8 mouse cellular contexts compared by ENCODE assay signal in genomic region chr11:115613138-115613945, GRCm38 (mm10). TPM values are rescaled to one million over a fixed set of nuclear protein-coding genes. Genes with fewer than 3 reads are reported as not detected.
DNase-seq lines count a peak whose midpoint lies in the region; ATAC-seq lines count a peak whose summit lies in the region.

No protein-coding gene starts in this region.

- peak overlapping the region; percentile 70 for H3K9ac ChIP-seq in forebrain, embryonic 14.5 days (ENCODE audit: low read length)
- H3K9ac ChIP-seq in midbrain, embryonic 11.5 days (ENCODE audit: low read length), result peak overlapping the region; percentile 63

- 0 out of 2 replicates have a peak, but pooled peaks cover 2% of the 10 kb centered on the region for H3K4me1 ChIP-seq in forebrain, embryonic 14.5 days (ENCODE audit: control insufficient read depth, insufficient read depth, low read length)
- peaks cover 24% of the 10 kb centered on the region for H3K4me1 ChIP-seq in limb, embryonic 10.5 days
- peaks cover 11% of the 10 kb centered on the region for H3K4me1 ChIP-seq in midbrain, embryonic 11.5 days (ENCODE audit: control insufficient read depth, insufficient read depth, low read length)

- H3K27me3 ChIP-seq in forebrain, embryonic 14.5 days (replicated peaks; ENCODE audit: control insufficient read depth, insufficient read depth, low read length), result no peaks in the 10 kb centered on the region
- H3K27me3 ChIP-seq in limb, embryonic 10.5 days (ENCODE audit: low read depth, poor library complexity, severe bottlenecking), result no peaks in the 10 kb centered on the region
- H3K27me3 ChIP-seq in midbrain, embryonic 11.5 days (ENCODE audit: control insufficient read depth, insufficient read depth, low read length), result no peaks in the 10 kb centered on the region

- H3K36me3 ChIP-seq in forebrain, embryonic 14.5 days (ENCODE audit: control insufficient read depth, insufficient read depth, low read length), result peaks cover 35% of the 10 kb centered on the region
- peaks cover 44% of the 10 kb centered on the region for H3K36me3 ChIP-seq in limb, embryonic 10.5 days
- no peaks in the 10 kb centered on the region for H3K36me3 ChIP-seq in midbrain, embryonic 11.5 days (ENCODE audit: control insufficient read depth, insufficient read depth, low read length)

- peak overlapping the region; percentile 85 for H3K4me2 ChIP-seq in forebrain, embryonic 14.5 days (ENCODE audit: low read length)
- peak overlapping the region; percentile 77 for H3K4me2 ChIP-seq in midbrain, embryonic 11.5 days

- no peaks in the 10 kb centered on the region for H3K9me3 ChIP-seq in forebrain, embryonic 14.5 days (replicated peaks; ENCODE audit: control insufficient read depth, low read length)
- H3K9me3 ChIP-seq in limb, embryonic 10.5 days (replicated peaks), result no peaks in the 10 kb centered on the region
- H3K9me3 ChIP-seq in midbrain, embryonic 11.5 days (ENCODE audit: control insufficient read depth, low read length), result no peaks in the 10 kb centered on the region

- no peak overlapping the region for H3K27ac ChIP-seq in forebrain, embryonic 14.5 days (ENCODE audit: low read depth, low read length)
- peak overlapping the region; percentile 86 for H3K27ac ChIP-seq in limb, embryonic 10.5 days
- no peak overlapping the region; the same call in 1 of the 2 replicates for H3K27ac ChIP-seq in midbrain, embryonic 11.5 days (ENCODE audit: low read depth, low read length)

- under 1% methylated on average over 16 of the region's 16 CpGs for WGBS in forebrain, embryonic 14.5 days
- WGBS in limb, embryonic 10.5 days, result under 1% methylated on average over 16 of the region's 16 CpGs
- under 1% methylated on average over 16 of the region's 16 CpGs for WGBS in midbrain, embryonic 11.5 days

- peak overlapping the region; percentile 59 for H3K4me3 ChIP-seq in forebrain, embryonic 14.5 days (ENCODE audit: low read depth, low read length)
- peak overlapping the region; percentile 72 for H3K4me3 ChIP-seq in limb, embryonic 10.5 days
- peak overlapping the region; percentile 53 for H3K4me3 ChIP-seq in midbrain, embryonic 11.5 days (ENCODE audit: low read depth, low read length)

- DNase-seq in cerebellum, adult 8-10 months, result no peak
- DNase-seq in ES-CJ7 (ENCODE audit: low read depth, low spot score), result peak; percentile 74
- DNase-seq in forebrain, embryonic 14.5 days (ENCODE audit: low spot score), result peak; percentile 13
- peak; percentile 37 for DNase-seq in limb, embryonic 10.5 days (ENCODE audit: low spot score)
- DNase-seq in midbrain, embryonic 11.5 days (ENCODE audit: low spot score, missing footprints), result peak; percentile 88
- no peak for DNase-seq in adrenal gland, postnatal 25 days
- DNase-seq in c-Kit-positive CD71-positive TER-119-positive erythroid progenitor cells, embryonic 14.5 days (ENCODE audit: low spot score), result no peak

- ATAC-seq in cerebellum, adult (ENCODE audit: insufficient number of reproducible peaks, low FRiP score, low TSS enrichment), result peak; percentile 7; the same call in 1 of the 2 replicates
- no peak for ATAC-seq in forebrain, embryonic 14.5 days
- ATAC-seq in midbrain, embryonic 11.5 days (ENCODE audit: low FRiP score), result no peak; the same call in 1 of the 2 replicates

RNA-seq across cellular contexts. Expression of gene Mif4gd, which starts 0.6 kb away (rescaled TPM):
- polyA plus RNA-seq in forebrain, embryonic 14.5 days (2014; fragmentation: Nextera tagmentation; extraction: Ambion mirVana), result 9.5 and 12.5 TPM in 2 replicates
- 16.2 and 18.2 TPM in 2 replicates for polyA plus RNA-seq in limb, embryonic 10.5 days (2016; fragmentation: Nextera tagmentation; extraction: Ambion mirVana)
- 14.0 and 16.4 TPM in 2 replicates for polyA plus RNA-seq in midbrain, embryonic 11.5 days (2014; fragmentation: Nextera tagmentation; extraction: Ambion mirVana)
- total RNA-seq in adrenal gland, postnatal 25 days (2021), result 135 and 205 TPM in 2 replicates

RNA-seq across cellular contexts. Expression of gene Gga3, which starts 9.5 kb away (rescaled TPM):
- polyA plus RNA-seq in forebrain, embryonic 14.5 days (2014; fragmentation: Nextera tagmentation; extraction: Ambion mirVana), result 18.1 and 22.7 TPM in 2 replicates
- 30.8 and 34.9 TPM in 2 replicates for polyA plus RNA-seq in limb, embryonic 10.5 days (2016; fragmentation: Nextera tagmentation; extraction: Ambion mirVana)
- 18.7 and 25.1 TPM in 2 replicates for polyA plus RNA-seq in midbrain, embryonic 11.5 days (2014; fragmentation: Nextera tagmentation; extraction: Ambion mirVana)
- 25.4 and 31.1 TPM in 2 replicates for total RNA-seq in adrenal gland, postnatal 25 days (2021)

RNA-seq across cellular contexts. Expression of gene Mrps7, which starts 9.6 kb away (rescaled TPM):
- polyA plus RNA-seq in forebrain, embryonic 14.5 days (2014; fragmentation: Nextera tagmentation; extraction: Ambion mirVana), result 72.1 and 81.5 TPM in 2 replicates
- polyA plus RNA-seq in limb, embryonic 10.5 days (2016; fragmentation: Nextera tagmentation; extraction: Ambion mirVana), result 108 and 120 TPM in 2 replicates
- 105 TPM in 2 replicates for polyA plus RNA-seq in midbrain, embryonic 11.5 days (2014; fragmentation: Nextera tagmentation; extraction: Ambion mirVana)
- 89.3 and 99.8 TPM in 2 replicates for total RNA-seq in adrenal gland, postnatal 25 days (2021)

RNA-seq across cellular contexts. Expression of gene Slc25a19, which starts 14.8 kb away (rescaled TPM):
- 38.3 and 50.1 TPM in 2 replicates for polyA plus RNA-seq in forebrain, embryonic 14.5 days (2014; fragmentation: Nextera tagmentation; extraction: Ambion mirVana)
- polyA plus RNA-seq in limb, embryonic 10.5 days (2016; fragmentation: Nextera tagmentation; extraction: Ambion mirVana), result 27.2 and 27.8 TPM in 2 replicates
- 20.3 and 24.0 TPM in 2 replicates for polyA plus RNA-seq in midbrain, embryonic 11.5 days (2014; fragmentation: Nextera tagmentation; extraction: Ambion mirVana)
- total RNA-seq in adrenal gland, postnatal 25 days (2021), result 107 and 114 TPM in 2 replicates

RNA-seq across cellular contexts. Expression of gene Nup85, which starts 49.1 kb away (rescaled TPM):
- 117 and 122 TPM in 2 replicates for polyA plus RNA-seq in forebrain, embryonic 14.5 days (2014; fragmentation: Nextera tagmentation; extraction: Ambion mirVana)
- polyA plus RNA-seq in limb, embryonic 10.5 days (2016; fragmentation: Nextera tagmentation; extraction: Ambion mirVana), result 257 and 275 TPM in 2 replicates
- polyA plus RNA-seq in midbrain, embryonic 11.5 days (2014; fragmentation: Nextera tagmentation; extraction: Ambion mirVana), result 195 and 197 TPM in 2 replicates
- 54.0 and 60.7 TPM in 2 replicates for total RNA-seq in adrenal gland, postnatal 25 days (2021)

Comparison
In these comparisons a context has a peak if more than half of its experiments do, and no peak if none do; other contexts are left out.
1. DNase-seq: peak in ES-CJ7 (single experiment), forebrain, embryonic 14.5 days (single experiment), limb, embryonic 10.5 days (single experiment) and midbrain, embryonic 11.5 days (single experiment); none in cerebellum, adult 8-10 months (single experiment), adrenal gland, postnatal 25 days (single experiment) and c-Kit-positive CD71-positive TER-119-positive erythroid progenitor cells, embryonic 14.5 days (single experiment).
2. Peak in every context shown above with its lines, with median percentiles within 50 percentile points of each other: H3K4me3 ChIP-seq.